Mouse (Mus musculus): ENCODE data around the gene St5. TPM values are rescaled to one million over a fixed set of nuclear protein-coding genes. Genes with fewer than 3 reads are reported as not detected.

St5 gene
- polyA plus RNA-seq, 1 experiment = 35.8 TPM

DNA sequence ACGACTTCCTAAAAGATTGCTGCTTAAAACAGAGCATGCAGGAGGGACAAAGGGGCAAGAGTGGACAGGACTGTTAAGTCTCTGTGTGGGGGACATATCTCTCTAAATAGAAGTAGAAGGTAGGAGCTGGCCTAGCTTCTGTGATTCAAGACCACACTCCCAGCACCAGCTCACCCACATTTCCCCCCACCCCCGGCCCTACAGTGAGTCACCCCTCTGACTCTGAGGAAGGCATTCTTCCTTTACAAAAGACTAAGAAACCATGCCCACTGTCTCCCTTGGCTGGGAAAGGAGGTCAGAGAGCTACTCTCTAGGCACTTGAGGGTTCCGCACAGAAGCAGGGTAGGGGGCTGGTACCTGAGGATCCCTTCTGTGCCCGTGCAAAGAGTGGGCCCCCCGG is 219.2 kb downstream of the St5 start:
- no peak for DNase-seq (ENCODE audit: low read depth)

DNA sequence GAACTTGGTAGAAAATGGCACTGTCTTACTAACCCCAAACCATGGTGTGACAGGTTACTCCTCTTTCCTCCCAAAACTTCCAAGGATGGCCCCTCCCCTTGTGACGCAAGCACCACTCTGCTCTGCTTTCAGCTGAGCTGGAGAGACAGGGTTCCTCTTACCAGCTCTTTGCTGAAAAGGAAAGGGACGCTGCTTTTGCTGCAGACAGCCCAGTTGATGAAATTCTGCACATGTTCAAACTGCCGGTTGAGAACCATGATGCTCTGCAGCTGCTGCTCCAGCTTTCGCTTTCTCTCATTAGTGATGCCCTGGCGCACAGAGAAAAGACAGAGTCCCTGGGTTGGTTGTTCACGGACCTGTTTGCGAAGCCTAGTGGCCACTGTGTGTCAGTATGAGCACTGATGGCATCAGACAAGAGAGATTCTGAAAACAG is 222.6 kb downstream of the St5 start:
- no peak for DNase-seq (ENCODE audit: low read depth)

DNA sequence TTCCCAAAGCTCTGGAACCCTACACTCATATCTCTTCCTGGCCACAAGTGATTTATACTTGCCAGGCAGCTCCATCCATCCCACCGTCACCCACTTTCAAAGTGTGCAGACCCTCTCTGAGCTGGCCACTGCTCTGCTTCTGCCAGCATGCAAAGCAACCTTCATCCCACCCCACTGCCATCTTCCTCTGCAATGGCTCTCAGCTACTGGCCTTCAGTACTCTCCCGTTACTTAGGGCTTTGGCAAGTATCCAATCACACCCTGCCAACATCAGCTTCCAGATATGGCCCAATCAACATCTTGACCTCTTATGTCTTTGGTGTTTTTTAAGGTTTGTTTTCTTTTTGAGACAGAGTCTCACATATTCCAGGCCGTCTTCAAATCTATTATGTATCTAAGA is 225.5 kb downstream of the St5 start:
- no peak for DNase-seq (ENCODE audit: low read depth)

Other genes starting within 250 kb of the St5 start
- 0.27 TPM in 2 replicates for gene Trim66, start 195.5 kb downstream of the St5 start, polyA plus RNA-seq (2012; rRNA removed)
- 355 and 393 TPM in 2 replicates for gene Rpl27a, start 184.5 kb downstream of the St5 start, polyA plus RNA-seq (2012; rRNA removed)
- 14.1 and 19.7 TPM in 2 replicates for gene Akip1, start 85 bp upstream of the St5 start, polyA plus RNA-seq (2012; rRNA removed)
- 1.8 and 2.6 TPM in 2 replicates for gene BC051019, start 20.2 kb upstream of the St5 start, polyA plus RNA-seq (2012; rRNA removed)
- 0.27 and 0.65 TPM in 2 replicates for gene Ascl3, start 28.1 kb upstream of the St5 start, polyA plus RNA-seq (2012; rRNA removed)
- gene Tmem9b, start 49.3 kb upstream of the St5 start, polyA plus RNA-seq (2012; rRNA removed) = 48.1 and 51.9 TPM in 2 replicates
- 0.09 and 0.11 TPM in 2 replicates for gene Nrip3, start 78.4 kb upstream of the St5 start, polyA plus RNA-seq (2012; rRNA removed)
- 0.23 and 0.43 TPM in 2 replicates for gene Scube2, start 162.1 kb upstream of the St5 start, polyA plus RNA-seq (2012; rRNA removed)

All from gonadal fat pad, adult 2 months (tissue).